Mouse (Mus musculus) stomach, postnatal 0 days (tissue): ENCODE results near the gene Olfr768.

ENCODE experiments used
- CTCF ChIP-seq: IDR thresholded peaks from 2 replicates; pipeline ENCODE4 v1.5.1; 2016; ENCODE audit warnings: antibody characterized with exemption, low read depth, mild to moderate bottlenecking, moderate library complexity
- EP300 ChIP-seq: optimal IDR thresholded peaks from 2 replicates; pipeline ENCODE3; 2016; ENCODE audit warnings: antibody characterized with exemption

DNA sequence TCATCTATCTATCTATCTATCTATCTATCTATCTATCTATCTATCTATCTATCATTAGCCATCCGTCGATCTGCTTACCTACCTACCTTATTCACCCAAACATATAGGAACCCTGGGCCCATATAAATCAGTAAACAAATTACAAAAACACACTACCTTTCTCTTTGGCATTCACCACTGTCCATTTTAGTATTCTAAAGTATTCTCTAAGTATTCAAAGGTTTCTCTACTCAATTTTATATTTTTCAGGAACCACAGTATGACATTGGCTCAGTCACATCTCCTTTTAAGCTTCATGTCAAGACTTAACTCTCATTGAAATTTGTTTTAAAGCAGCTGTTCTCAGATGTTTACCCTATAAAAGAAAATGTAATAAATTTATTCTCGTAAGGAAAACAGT lies 16.0 kb upstream of the Olfr768 start:
- TF ChIP-seq CTCF (no peak), EP300 (no peak)
